Mouse (Mus musculus) urinary bladder, postnatal 36 days (tissue): ENCODE data around the gene Rab1b.

Experiments used
- DNase-seq, 2 experiments: peaks; one replicate each; pipeline ENCODE4 v3.0.0; 2022; ENCODE audit warnings: low spot score in 2 of 2, mixed read lengths in 1 of 2

Rab1b gene

GRCm38 (mm10) chr19:5051031-5051430, 55.8 kb downstream of the Rab1b start:
- DNase-seq, result no peak

- DNase-seq, result peak; percentile 71 to 78
Measured at GRCm38 (mm10) chr19:5050047-5050905, 56.6 kb downstream of the Rab1b start, which contains the start of gene Rin1. TSS of gene Rin1 (plus strand) at chr19:5050481.

- no peak for DNase-seq
Measured at GRCm38 (mm10) chr19:5049325-5049724, 57.5 kb downstream of the Rab1b start.
